Mouse (Mus musculus): ENCODE results near the gene Ciao2a. TPM values are rescaled to one million over a fixed set of nuclear protein-coding genes. Genes with fewer than 3 reads are reported as not detected.

Ciao2a gene
- polyA plus RNA-seq, 1 experiment from 2014 or later: 99.2 TPM

DNA sequence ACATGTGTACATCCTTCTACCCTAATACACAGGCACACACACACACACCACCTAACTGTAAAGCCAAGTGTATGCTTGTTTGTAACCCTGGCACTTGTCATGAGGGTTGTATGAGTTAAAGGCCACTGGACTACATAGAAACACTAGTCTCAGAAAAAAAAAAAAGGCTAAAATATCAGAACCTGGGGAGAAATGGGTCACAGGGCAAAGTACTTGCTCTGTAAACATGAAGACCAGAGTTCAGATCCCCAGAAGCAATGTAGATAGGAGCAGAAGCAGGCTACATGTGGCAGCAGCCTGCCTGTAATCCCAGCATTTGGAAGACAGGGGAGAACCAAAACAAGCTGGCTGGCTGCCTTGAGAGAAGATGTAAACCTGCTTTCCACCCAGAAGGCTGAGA, 19.7 kb downstream of the Ciao2a start:
- Histone ChIP-seq H3K27me3 (no peaks in the 10 kb centered on the region), H3K4me3 (no peak overlapping the region), H3K36me3 (no peaks in the 10 kb centered on the region), H3K27ac (replicated peaks) (no peak overlapping the region), H3K4me2 (no peak overlapping the region), H3K4me1 (replicated peaks) (no peaks in the 10 kb centered on the region), H3K9ac (no peak overlapping the region), H3K9me3 (no peaks in the 10 kb centered on the region)
- ATAC-seq (ENCODE audit: low read depth): no peak

DNA sequence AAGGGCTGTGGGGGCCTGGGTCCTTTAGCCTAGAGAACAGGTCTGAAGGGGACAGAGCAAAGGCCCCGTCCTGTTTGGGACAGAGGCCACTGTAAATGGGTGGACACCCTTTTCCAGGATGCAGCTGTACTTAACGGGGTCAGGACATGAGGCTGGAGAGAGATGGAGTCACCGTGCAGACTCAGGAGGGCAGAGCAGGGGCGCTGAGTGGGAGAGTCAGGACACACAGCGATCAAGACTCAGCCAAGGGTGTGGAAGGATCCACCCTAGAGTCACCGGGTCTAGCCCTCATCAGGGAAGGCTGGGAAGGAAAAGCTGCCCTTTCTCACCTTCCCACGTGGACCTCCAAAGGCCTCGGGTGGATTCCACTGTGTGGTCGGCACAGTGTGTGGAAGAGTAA, 25.6 kb downstream of the Ciao2a start:
- no peak overlapping the region for H3K27ac ChIP-seq (replicated peaks)
- no peak overlapping the region for H3K4me3 ChIP-seq
- no peaks in the 10 kb centered on the region for H3K9me3 ChIP-seq
- no peak overlapping the region for H3K4me2 ChIP-seq
- 69% methylated on average over 9 of the region's 9 CpGs for WGBS
- no peak overlapping the region for H3K9ac ChIP-seq
- no peak for ATAC-seq (ENCODE audit: low read depth)
- H3K36me3 ChIP-seq: no peaks in the 10 kb centered on the region
- peaks cover 7% of the 10 kb centered on the region; the same call in 1 of the 2 replicates for H3K27me3 ChIP-seq
- H3K4me1 ChIP-seq (replicated peaks): no peaks in the 10 kb centered on the region

DNA sequence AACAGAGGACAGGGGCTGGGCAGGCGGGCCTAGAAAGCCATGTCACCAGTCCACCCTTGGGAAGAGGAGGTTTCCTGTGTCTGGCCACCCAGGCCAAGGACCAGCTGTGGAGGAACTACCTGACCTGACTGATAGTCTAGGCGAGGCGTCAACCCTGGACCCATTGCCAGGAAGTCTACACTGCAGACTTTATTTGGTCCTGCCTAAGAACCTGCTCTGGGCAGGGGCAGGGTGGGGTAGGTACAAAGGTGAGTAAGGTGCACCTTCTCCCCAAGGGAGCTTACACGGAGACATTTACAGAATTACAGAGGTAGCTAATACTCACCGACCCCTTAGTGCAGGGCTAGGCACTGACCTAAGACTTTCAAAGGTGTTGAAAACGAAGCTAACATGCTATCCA, 27.2 kb downstream of the Ciao2a start:
- H3K4me3 ChIP-seq: no peak overlapping the region
- H3K9me3 ChIP-seq: no peaks in the 10 kb centered on the region
- H3K36me3 ChIP-seq: no peaks in the 10 kb centered on the region
- H3K27ac ChIP-seq (replicated peaks): no peak overlapping the region
- no peak overlapping the region for H3K9ac ChIP-seq
- H3K4me2 ChIP-seq: no peak overlapping the region
- no peak for ATAC-seq (ENCODE audit: low read depth)
- WGBS: 91% methylated on average over 6 of the region's 6 CpGs
- H3K27me3 ChIP-seq: peaks cover 22% of the 10 kb centered on the region
- peaks cover 8% of the 10 kb centered on the region for H3K4me1 ChIP-seq (replicated peaks)

DNA sequence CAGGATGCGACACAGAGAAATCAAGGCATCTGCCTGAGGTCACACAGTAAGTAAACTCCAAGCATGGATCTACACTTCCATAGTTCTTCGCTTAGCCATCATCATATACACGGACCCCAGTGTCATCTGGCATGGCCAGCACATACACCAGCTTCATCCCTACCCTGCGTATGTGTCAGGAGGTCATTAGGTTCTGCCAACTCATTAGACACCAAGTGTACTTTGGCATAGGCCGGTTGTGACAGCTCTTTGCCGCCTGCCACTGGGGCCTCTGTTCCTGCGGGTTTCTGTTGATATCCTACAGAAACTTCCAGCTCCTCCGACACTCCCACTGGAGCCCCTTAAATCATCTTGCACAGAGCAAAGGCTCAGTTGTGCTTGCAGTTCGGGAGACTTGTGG, 27.6 kb downstream of the Ciao2a start:
- Histone ChIP-seq H3K4me3 (no peak overlapping the region), H3K27me3 (peaks cover 27% of the 10 kb centered on the region), H3K4me1 (replicated peaks) (peaks cover 8% of the 10 kb centered on the region), H3K27ac (replicated peaks) (no peak overlapping the region), H3K4me2 (no peak overlapping the region), H3K36me3 (no peaks in the 10 kb centered on the region), H3K9ac (no peak overlapping the region), H3K9me3 (no peaks in the 10 kb centered on the region)
- no peak for ATAC-seq (ENCODE audit: low read depth)
- WGBS: 93% methylated on average over 9 of the region's 9 CpGs

DNA sequence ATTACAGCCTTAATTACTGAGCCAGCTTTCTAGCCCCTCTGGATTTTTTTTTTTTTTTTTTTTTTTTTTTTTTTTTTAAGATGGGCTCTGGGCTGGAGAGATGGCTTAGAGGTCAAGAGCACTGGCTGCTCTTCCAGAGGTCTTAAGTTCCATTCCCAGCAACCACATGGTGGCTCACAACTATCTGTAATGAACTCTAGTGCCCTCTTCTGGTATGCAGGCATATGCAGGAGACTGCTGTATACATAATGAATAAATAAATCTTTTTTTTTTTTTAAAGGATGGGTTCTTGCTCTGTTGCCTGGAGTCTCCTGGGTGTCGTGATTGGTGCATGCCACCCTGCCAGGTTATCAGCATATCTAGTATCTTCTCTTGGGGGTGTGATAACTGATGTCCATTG, 29.1 kb downstream of the Ciao2a start:
- Histone ChIP-seq H3K9me3 (no peaks in the 10 kb centered on the region), H3K4me3 (no peak overlapping the region), H3K27ac (replicated peaks) (no peak overlapping the region), H3K36me3 (no peaks in the 10 kb centered on the region), H3K4me1 (replicated peaks) (peaks cover 8% of the 10 kb centered on the region), H3K27me3 (peaks cover 33% of the 10 kb centered on the region), H3K9ac (no peak overlapping the region), H3K4me2 (no peak overlapping the region)
- no peak for ATAC-seq (ENCODE audit: low read depth)
- WGBS: 82% methylated on average over 1 of the region's 1 CpGs

DNA sequence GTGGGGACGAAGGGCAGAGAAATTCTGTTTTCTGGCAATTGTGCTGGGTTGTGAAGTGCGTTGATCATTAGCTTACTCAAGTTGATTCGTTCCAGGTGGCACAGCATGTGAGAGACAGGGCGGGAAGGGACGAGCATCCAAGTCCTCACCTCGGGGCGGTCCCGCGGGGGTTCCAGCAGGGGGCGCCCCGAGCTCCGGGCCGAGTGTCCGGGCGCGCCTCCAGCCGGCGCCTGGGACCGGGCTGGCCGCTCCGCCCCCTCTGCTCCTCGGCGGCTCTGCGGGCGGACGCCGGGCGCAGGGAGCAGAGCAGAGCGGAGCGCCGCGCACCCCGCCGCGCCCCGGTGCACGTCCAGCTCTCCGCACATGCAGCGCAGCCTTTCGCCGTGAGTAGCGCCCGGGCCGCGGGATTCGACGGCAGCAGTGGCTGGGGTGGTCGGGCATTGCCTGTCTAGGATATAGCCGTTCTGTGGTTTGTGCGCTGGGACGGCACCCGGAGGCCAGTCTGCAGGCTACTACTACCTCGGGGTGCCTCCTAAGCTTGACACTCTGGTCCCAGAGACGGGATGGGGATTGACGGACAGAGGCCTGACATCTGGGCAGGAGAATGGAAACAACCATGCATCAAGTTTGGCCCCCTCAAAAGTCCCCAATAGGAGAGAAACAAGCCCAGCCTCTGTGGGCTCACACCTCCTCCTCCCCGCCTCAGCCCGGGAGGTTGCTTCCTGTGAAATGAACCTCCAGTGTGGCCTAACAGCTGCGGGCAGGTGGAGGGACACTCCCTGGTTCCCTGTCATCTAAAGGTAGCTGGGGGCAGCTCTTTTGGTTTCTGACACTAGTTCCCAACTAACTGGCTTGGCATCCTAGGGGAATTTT, 31.8 kb downstream of the Ciao2a start, which contains the start of gene Dapk2:
TSS of gene Dapk2 (plus strand) at position 266 of the 873 bp plus-strand sequence.
- H3K4me1 ChIP-seq (replicated peaks): peaks cover 8% of the 10 kb centered on the region
- H3K9ac ChIP-seq: peak within 1 kb of the TSS; percentile 52; the same call in 1 of the 2 replicates
- WGBS: 2% methylated on average over 51 of the region's 58 CpGs
- H3K36me3 ChIP-seq: no peaks in the 10 kb centered on the region
- peak within 1 kb of the TSS; percentile 57 for H3K4me2 ChIP-seq
- peaks cover 33% of the 10 kb centered on the region for H3K27me3 ChIP-seq
- ATAC-seq (ENCODE audit: low read depth): peak; percentile 40; the same call in 1 of the 2 replicates
- H3K27ac ChIP-seq (replicated peaks): no peak within 1 kb of the TSS
- no peaks in the 10 kb centered on the region for H3K9me3 ChIP-seq
- peak within 1 kb of the TSS; percentile 36 for H3K4me3 ChIP-seq

DNA sequence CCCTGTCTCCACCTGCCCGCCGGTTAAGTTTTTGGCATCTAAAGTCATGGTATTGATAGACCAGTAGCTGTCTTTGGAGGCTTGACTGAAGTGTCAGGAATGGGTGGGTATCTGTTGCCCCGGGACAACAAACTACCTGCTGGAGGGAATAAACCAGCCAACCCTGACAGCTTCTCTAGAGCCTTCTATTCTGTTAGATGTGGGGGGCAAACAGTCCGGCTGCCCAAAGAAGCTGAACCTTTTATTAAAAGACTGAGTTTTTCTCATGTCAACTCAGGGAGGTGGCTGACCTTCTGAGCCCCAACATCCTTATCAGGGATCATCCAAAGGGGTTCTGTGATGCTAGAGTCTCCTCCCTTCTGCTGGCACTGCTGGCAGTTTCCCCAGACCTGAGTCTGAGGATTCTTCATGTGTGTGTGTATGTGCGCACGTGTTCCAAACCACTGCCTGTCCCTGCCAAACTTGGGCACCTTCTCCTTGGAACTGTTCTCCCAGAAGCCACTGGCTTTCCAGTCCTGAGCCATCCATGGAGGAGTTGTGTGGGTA, 32.5 kb downstream of the Ciao2a start:
- H3K4me3 ChIP-seq: no peak overlapping the region
- no peak overlapping the region for H3K27ac ChIP-seq (replicated peaks)
- WGBS: 87% methylated on average over 6 of the region's 6 CpGs
- peak overlapping the region; percentile 57; the same call in 1 of the 2 replicates for H3K4me2 ChIP-seq
- ATAC-seq (ENCODE audit: low read depth): no peak
- H3K9me3 ChIP-seq: no peaks in the 10 kb centered on the region
- H3K36me3 ChIP-seq: no peaks in the 10 kb centered on the region
- peaks cover 8% of the 10 kb centered on the region for H3K4me1 ChIP-seq (replicated peaks)
- H3K9ac ChIP-seq: no peak overlapping the region
- peaks cover 33% of the 10 kb centered on the region for H3K27me3 ChIP-seq

DNA sequence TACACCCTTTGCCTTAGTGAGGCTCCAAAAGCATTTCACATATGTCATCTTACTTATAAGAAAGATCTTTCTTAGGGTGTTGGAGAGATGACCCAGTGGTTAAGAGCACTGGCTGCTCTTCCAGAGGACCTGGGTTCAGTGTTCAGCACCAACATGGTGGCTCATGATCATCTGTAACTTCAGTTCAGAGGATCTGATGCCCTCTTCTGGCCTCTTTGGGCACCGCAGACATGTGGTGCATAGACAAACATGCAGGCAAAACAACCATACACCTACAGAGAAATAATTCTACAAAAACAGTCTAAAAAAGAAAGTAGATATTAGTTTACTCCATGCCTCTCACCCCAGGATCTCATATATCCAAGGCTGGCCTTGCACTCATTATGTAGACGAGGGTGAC, 33.7 kb downstream of the Ciao2a start:
- H3K4me1 ChIP-seq (replicated peaks): peaks cover 8% of the 10 kb centered on the region
- H3K36me3 ChIP-seq: no peaks in the 10 kb centered on the region
- no peak overlapping the region for H3K9ac ChIP-seq
- H3K4me3 ChIP-seq: no peak overlapping the region
- H3K27me3 ChIP-seq: peaks cover 33% of the 10 kb centered on the region
- 94% methylated on average over 2 of the region's 2 CpGs for WGBS
- H3K27ac ChIP-seq (replicated peaks): no peak overlapping the region
- no peaks in the 10 kb centered on the region for H3K9me3 ChIP-seq
- ATAC-seq (ENCODE audit: low read depth): no peak
- no peak overlapping the region for H3K4me2 ChIP-seq

DNA sequence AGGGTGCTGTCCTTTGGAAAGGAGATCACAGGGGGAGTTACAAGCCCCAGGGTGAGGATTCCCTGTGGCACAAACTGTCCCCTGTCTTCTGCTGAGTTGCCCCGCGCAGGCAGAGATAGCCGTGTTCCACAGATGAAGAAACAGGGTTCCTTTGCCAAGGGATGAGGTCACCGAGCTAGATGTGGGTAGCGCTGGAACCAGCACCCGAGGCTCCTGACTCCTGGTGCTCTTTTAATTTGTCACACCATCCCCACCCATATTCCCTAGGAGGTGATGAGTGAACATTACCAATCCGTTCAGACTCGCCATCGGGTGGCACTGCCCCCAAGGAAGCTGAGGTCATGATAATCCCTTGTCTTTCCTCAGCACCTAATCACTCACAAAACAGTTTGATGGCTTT, 36.6 kb downstream of the Ciao2a start:
- peaks cover 4% of the 10 kb centered on the region for H3K4me1 ChIP-seq (replicated peaks)
- 83% methylated on average over 9 of the region's 9 CpGs for WGBS
- no peak overlapping the region for H3K4me2 ChIP-seq
- no peak overlapping the region for H3K4me3 ChIP-seq
- H3K36me3 ChIP-seq: no peaks in the 10 kb centered on the region
- H3K9ac ChIP-seq: no peak overlapping the region
- H3K27me3 ChIP-seq: peaks cover 17% of the 10 kb centered on the region
- no peak overlapping the region for H3K27ac ChIP-seq (replicated peaks)
- ATAC-seq (ENCODE audit: low read depth): no peak
- no peaks in the 10 kb centered on the region for H3K9me3 ChIP-seq

DNA sequence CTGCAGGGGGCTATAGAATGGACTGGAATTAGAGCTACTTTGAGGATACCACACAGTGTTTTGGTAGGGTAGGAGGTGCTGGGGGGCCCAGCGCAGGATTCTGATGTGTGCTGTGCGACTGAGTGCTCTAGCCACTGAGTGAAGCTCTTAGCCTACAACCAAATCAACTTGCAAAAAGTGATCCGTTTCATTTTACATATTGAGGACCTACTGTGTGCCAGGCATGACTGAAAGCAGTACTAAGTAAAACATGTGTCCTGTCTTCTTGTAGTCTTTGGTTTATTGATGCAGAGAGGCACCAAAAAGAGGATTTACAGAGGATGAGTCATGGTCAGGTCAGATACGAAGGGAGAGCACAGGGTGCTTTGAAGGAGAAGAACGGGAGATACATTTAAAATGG, 40.8 kb downstream of the Ciao2a start:
- H3K4me1 ChIP-seq (replicated peaks): peaks cover 12% of the 10 kb centered on the region
- no peaks in the 10 kb centered on the region for H3K36me3 ChIP-seq
- H3K9ac ChIP-seq: no peak overlapping the region
- WGBS: 89% methylated on average over 5 of the region's 5 CpGs
- ATAC-seq (ENCODE audit: low read depth): no peak
- H3K9me3 ChIP-seq: no peaks in the 10 kb centered on the region
- no peak overlapping the region for H3K4me2 ChIP-seq
- H3K27me3 ChIP-seq: no peaks in the 10 kb centered on the region
- no peak overlapping the region for H3K27ac ChIP-seq (replicated peaks)
- H3K4me3 ChIP-seq: no peak overlapping the region

DNA sequence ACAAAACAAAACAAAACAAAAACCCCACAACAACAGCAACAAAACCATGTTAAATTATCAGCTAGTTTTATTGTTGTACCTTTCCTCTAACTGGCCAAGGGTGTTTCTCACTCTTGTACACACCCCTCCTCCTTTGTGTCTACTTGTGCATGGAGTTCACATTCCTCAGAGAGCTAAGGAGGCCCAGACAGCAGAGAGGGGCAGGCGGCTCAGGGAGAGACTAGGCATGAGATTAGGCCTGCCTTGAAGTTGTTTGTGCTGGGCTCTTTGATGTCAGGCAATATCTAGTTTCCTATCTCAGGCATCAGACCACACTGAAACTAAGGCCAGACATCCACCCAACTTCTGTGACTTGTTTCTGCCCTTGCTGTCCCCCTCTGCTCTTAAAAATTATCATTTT, 41.8 kb downstream of the Ciao2a start:
- no peak overlapping the region for H3K9ac ChIP-seq
- H3K9me3 ChIP-seq: no peaks in the 10 kb centered on the region
- no peaks in the 10 kb centered on the region for H3K36me3 ChIP-seq
- no peak overlapping the region for H3K27ac ChIP-seq (replicated peaks)
- ATAC-seq (ENCODE audit: low read depth): no peak
- WGBS: 44% methylated on average over 1 of the region's 1 CpGs
- H3K4me2 ChIP-seq: no peak overlapping the region
- no peak overlapping the region for H3K4me3 ChIP-seq
- H3K4me1 ChIP-seq (replicated peaks): peaks cover 12% of the 10 kb centered on the region
- H3K27me3 ChIP-seq: no peaks in the 10 kb centered on the region

DNA sequence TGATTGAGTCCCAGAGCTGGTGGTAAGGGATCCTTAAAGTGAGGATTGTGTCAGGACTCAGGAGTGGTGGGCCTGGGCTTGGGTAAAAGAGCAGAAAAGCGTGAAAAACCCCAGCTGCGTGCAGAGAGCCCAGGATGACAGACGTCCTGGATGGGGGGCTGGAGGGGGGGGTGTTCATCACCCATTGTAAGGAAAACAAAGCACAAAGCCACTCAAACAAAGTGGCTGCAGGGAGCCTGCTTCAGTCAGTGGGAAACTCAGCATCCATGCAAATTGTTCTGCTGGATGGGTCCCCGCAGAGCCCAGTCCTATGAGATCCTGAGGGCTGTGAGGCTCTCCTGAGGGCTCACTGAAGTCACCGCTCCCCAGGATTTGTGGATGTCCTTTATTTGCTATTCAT, 44.1 kb downstream of the Ciao2a start:
- WGBS: 7% methylated on average over 5 of the region's 5 CpGs
- Histone ChIP-seq H3K9me3 (no peaks in the 10 kb centered on the region), H3K27me3 (no peaks in the 10 kb centered on the region), H3K9ac (peak overlapping the region; percentile 34; the same call in 1 of the 2 replicates), H3K4me1 (replicated peaks) (peaks cover 12% of the 10 kb centered on the region), H3K4me3 (no peak overlapping the region), H3K36me3 (no peaks in the 10 kb centered on the region), H3K4me2 (no peak overlapping the region), H3K27ac (replicated peaks) (0 out of 2 replicates have a peak overlapping the region, but pooled peaks have one; percentile 9)
- peak; percentile 59; the same call in 1 of the 2 replicates for ATAC-seq (ENCODE audit: low read depth)
